In genomic region chr17:20946026-20946565, GRCm38 (mm10) we compare ENCODE assay signal across 9 mouse cellular contexts. TPM values are rescaled to one million over a fixed set of nuclear protein-coding genes. Genes with fewer than 3 reads are reported as not detected.
DNase-seq lines count a peak whose midpoint lies in the region; ATAC-seq and TF ChIP-seq lines count a peak whose summit lies in the region.
"Had no signal": no experiment of that assay in that cellular context is flagged by ENCODE, and none has a peak within 500 bp of the region (broad histone marks: within the 10 kb centered on the region; RNA-seq: fewer than 3 reads in every experiment).

No protein-coding gene starts in this region.

- H3K4me1 ChIP-seq in lung, adult 2 months (ENCODE audit: control insufficient read depth, insufficient read depth, low read length): peaks cover 16% of the 10 kb centered on the region
- H3K4me1 ChIP-seq in bone marrow, adult 2 months (ENCODE audit: control insufficient read depth, insufficient read depth, low read length): peaks cover 3% of the 10 kb centered on the region
- peaks cover 23% of the 10 kb centered on the region for H3K4me1 ChIP-seq in forebrain, embryonic 14.5 days (ENCODE audit: control insufficient read depth, insufficient read depth, low read length)
- peaks cover 25% of the 10 kb centered on the region for H3K4me1 ChIP-seq in kidney, embryonic 15.5 days
- peaks cover 32% of the 10 kb centered on the region for H3K4me1 ChIP-seq in midbrain, embryonic 16.5 days (ENCODE audit: control insufficient read depth, insufficient read depth, low read length)

- no peaks in the 10 kb centered on the region for H3K27me3 ChIP-seq in forebrain, embryonic 14.5 days (replicated peaks; ENCODE audit: control insufficient read depth, insufficient read depth, low read length)
- no peaks in the 10 kb centered on the region for H3K27me3 ChIP-seq in kidney, embryonic 15.5 days
- no peaks in the 10 kb centered on the region for H3K27me3 ChIP-seq in midbrain, embryonic 16.5 days (ENCODE audit: control insufficient read depth, insufficient read depth, low read depth, low read length)

- no peak for TF ChIP-seq CTCF in lung, adult 2 months (IDR thresholded peaks at IDR 0.05; ENCODE audit: insufficient read depth, low read length)
- TF ChIP-seq CTCF in bone marrow, adult 2 months (IDR thresholded peaks at IDR 0.05; ENCODE audit: control insufficient read depth, insufficient read depth, low read length): no peak

- under 1% methylated on average over 13 of the region's 13 CpGs for WGBS in lung, adult 2 months
- under 1% methylated on average over 13 of the region's 13 CpGs for WGBS in bone marrow, adult 2 months
- WGBS in forebrain, embryonic 14.5 days: under 1% methylated on average over 13 of the region's 13 CpGs
- WGBS in kidney, embryonic 15.5 days: under 1% methylated on average over 13 of the region's 13 CpGs
- under 1% methylated on average over 13 of the region's 13 CpGs for WGBS in midbrain, embryonic 16.5 days

- TF ChIP-seq POLR2A in lung, adult 2 months (IDR thresholded peaks at IDR 0.05; ENCODE audit: borderline replicate concordance, extremely low read depth, low read depth, low read length): no peak
- TF ChIP-seq POLR2A in bone marrow, adult 2 months (IDR thresholded peaks at IDR 0.05; ENCODE audit: borderline replicate concordance, control insufficient read depth, low read depth, low read length): no peak

- ATAC-seq in forebrain, embryonic 14.5 days: no peak
- no peak for ATAC-seq in kidney, embryonic 15.5 days (replicated peaks; ENCODE audit: low FRiP score)
- ATAC-seq in midbrain, embryonic 16.5 days: 0 out of 2 replicates have a peak, but pooled peaks have one; percentile 0

- H3K4me3 ChIP-seq in lung, adult 2 months (replicated peaks; ENCODE audit: extremely low read depth, low read depth, low read length): peak overlapping the region; percentile 97
- peak overlapping the region; percentile 98 for H3K4me3 ChIP-seq in bone marrow, adult 2 months (replicated peaks; ENCODE audit: control insufficient read depth, low read depth, low read length)
- peak overlapping the region; percentile 61 for H3K4me3 ChIP-seq in forebrain, embryonic 14.5 days (ENCODE audit: low read depth, low read length)
- peak overlapping the region; percentile 62 for H3K4me3 ChIP-seq in kidney, embryonic 15.5 days (replicated peaks)
- H3K4me3 ChIP-seq in midbrain, embryonic 16.5 days (ENCODE audit: low read depth, low read length): peak overlapping the region; percentile 55

- H3K27ac ChIP-seq in bone marrow, adult 2 months (ENCODE audit: control insufficient read depth, insufficient read depth, low read depth, low read length, poor library complexity): peak overlapping the region; percentile 96
- peak overlapping the region; percentile 97 for H3K27ac ChIP-seq in forebrain, embryonic 14.5 days (ENCODE audit: low read depth, low read length)
- peak overlapping the region; percentile 97 for H3K27ac ChIP-seq in kidney, embryonic 15.5 days
- peak overlapping the region; percentile 98 for H3K27ac ChIP-seq in midbrain, embryonic 16.5 days (ENCODE audit: low read length)

- H3K4me2 ChIP-seq in forebrain, embryonic 14.5 days (ENCODE audit: low read length): peak overlapping the region; percentile 65
- H3K4me2 ChIP-seq in kidney, embryonic 15.5 days: peak overlapping the region; percentile 67
- H3K4me2 ChIP-seq in midbrain, embryonic 16.5 days (ENCODE audit: low read length): peak overlapping the region; percentile 63

- H3K9ac ChIP-seq in forebrain, embryonic 14.5 days (ENCODE audit: low read length): peak overlapping the region; percentile 87
- H3K9ac ChIP-seq in kidney, embryonic 15.5 days: peak overlapping the region; percentile 78
- H3K9ac ChIP-seq in midbrain, embryonic 16.5 days (ENCODE audit: low read depth, low read length): peak overlapping the region; percentile 71

- no peaks in the 10 kb centered on the region for H3K9me3 ChIP-seq in forebrain, embryonic 14.5 days (replicated peaks; ENCODE audit: control insufficient read depth, low read length)
- no peaks in the 10 kb centered on the region for H3K9me3 ChIP-seq in kidney, embryonic 15.5 days (replicated peaks)
- H3K9me3 ChIP-seq in midbrain, embryonic 16.5 days (replicated peaks; ENCODE audit: control insufficient read depth, low read length, poor library complexity, severe bottlenecking): no peaks in the 10 kb centered on the region

- peak; percentile 17 for DNase-seq in lung, adult 2 months
- no peak for DNase-seq in lung, postnatal 10 days
- peak; percentile 9 for DNase-seq in forebrain, embryonic 14.5 days (ENCODE audit: low spot score)
- no peak for DNase-seq in adrenal gland, adult 18-20 months (ENCODE audit: low spot score in 2 of 2)
- DNase-seq in right cerebral cortex, adult 18-20 months: no peak

- H3K36me3 ChIP-seq in forebrain, embryonic 14.5 days (ENCODE audit: control insufficient read depth, insufficient read depth, low read length): peaks cover 1% of the 10 kb centered on the region
- H3K36me3 ChIP-seq in kidney, embryonic 15.5 days: peaks cover 7% of the 10 kb centered on the region
- H3K36me3 ChIP-seq in midbrain, embryonic 16.5 days (ENCODE audit: control insufficient read depth, insufficient read depth, low read length): no peaks in the 10 kb centered on the region

RNA-seq across cellular contexts. Expression of gene Ppp2r1a, which starts 1.0 kb away (rescaled TPM):
- 146 and 208 TPM in 2 replicates for polyA plus RNA-seq in lung, adult 2 months (2012; rRNA removed)
- polyA plus RNA-seq in bone marrow, adult 2 months (2011; ENCODE audit: insufficient read depth, insufficient read length, low replicate concordance, missing spikeins): 52.6 and 84.2 TPM in 2 replicates
- 695 and 703 TPM in 2 replicates for polyA plus RNA-seq in forebrain, embryonic 14.5 days (2014; fragmentation: Nextera tagmentation; extraction: Ambion mirVana)
- 397 and 432 TPM in 2 replicates for polyA plus RNA-seq in kidney, embryonic 15.5 days (2015; fragmentation: Nextera tagmentation; extraction: Ambion mirVana)
- polyA plus RNA-seq in midbrain, embryonic 16.5 days (2015; fragmentation: Nextera tagmentation; extraction: Ambion mirVana): 746 and 783 TPM in 2 replicates
- 100 to 1,000 TPM; 222 to 330 TPM for total RNA-seq in adrenal gland, adult 18-20 months (2021)

RNA-seq across cellular contexts. Expression of gene Vmn1r232, which starts 26.6 kb away (rescaled TPM):
- not detected in 2 replicates for polyA plus RNA-seq in lung, adult 2 months (2012; rRNA removed)
- not detected in 2 replicates for polyA plus RNA-seq in bone marrow, adult 2 months (2011; ENCODE audit: insufficient read depth, insufficient read length, low replicate concordance, missing spikeins)
- polyA plus RNA-seq in forebrain, embryonic 14.5 days (2014; fragmentation: Nextera tagmentation; extraction: Ambion mirVana): not detected in 2 replicates
- polyA plus RNA-seq in kidney, embryonic 15.5 days (2015; fragmentation: Nextera tagmentation; extraction: Ambion mirVana): not detected in 2 replicates
- polyA plus RNA-seq in midbrain, embryonic 16.5 days (2015; fragmentation: Nextera tagmentation; extraction: Ambion mirVana): not detected in 2 replicates
- total RNA-seq in adrenal gland, adult 18-20 months (2021): not detected
- polyA plus RNA-seq: frontal cortex, adult 2 months had no signal

RNA-seq across cellular contexts. Expression of gene Vmn1r231, which starts 41.2 kb away (rescaled TPM):
- polyA plus RNA-seq in lung, adult 2 months (2012; rRNA removed): not detected in 2 replicates
- not detected in 2 replicates for polyA plus RNA-seq in bone marrow, adult 2 months (2011; ENCODE audit: insufficient read depth, insufficient read length, low replicate concordance, missing spikeins)
- not detected in 2 replicates for polyA plus RNA-seq in forebrain, embryonic 14.5 days (2014; fragmentation: Nextera tagmentation; extraction: Ambion mirVana)
- polyA plus RNA-seq in kidney, embryonic 15.5 days (2015; fragmentation: Nextera tagmentation; extraction: Ambion mirVana): not detected in 2 replicates
- not detected in 2 replicates for polyA plus RNA-seq in midbrain, embryonic 16.5 days (2015; fragmentation: Nextera tagmentation; extraction: Ambion mirVana)
- not detected for total RNA-seq in adrenal gland, adult 18-20 months (2021)
- polyA plus RNA-seq: frontal cortex, adult 2 months had no signal

RNA-seq across cellular contexts. Expression of gene Vmn1r233, which starts 50.2 kb away (rescaled TPM):
- not detected in 2 replicates for polyA plus RNA-seq in lung, adult 2 months (2012; rRNA removed)
- polyA plus RNA-seq in bone marrow, adult 2 months (2011; ENCODE audit: insufficient read depth, insufficient read length, low replicate concordance, missing spikeins): not detected in 2 replicates
- not detected in 2 replicates for polyA plus RNA-seq in forebrain, embryonic 14.5 days (2014; fragmentation: Nextera tagmentation; extraction: Ambion mirVana)
- polyA plus RNA-seq in kidney, embryonic 15.5 days (2015; fragmentation: Nextera tagmentation; extraction: Ambion mirVana): not detected in 2 replicates
- not detected in 2 replicates for polyA plus RNA-seq in midbrain, embryonic 16.5 days (2015; fragmentation: Nextera tagmentation; extraction: Ambion mirVana)
- not detected for total RNA-seq in adrenal gland, adult 18-20 months (2021)
- polyA plus RNA-seq: frontal cortex, adult 2 months had no signal

Comparison
In these comparisons a context has a peak if more than half of its experiments do, and no peak if none do; other contexts are left out.
1. DNase-seq: peak in lung, adult 2 months (single experiment) and forebrain, embryonic 14.5 days (single experiment); none in lung, postnatal 10 days (single experiment), adrenal gland, adult 18-20 months (0 of 2) and right cerebral cortex, adult 18-20 months (single experiment).
2. Peak in every context shown above with its lines, with median percentiles within 50 percentile points of each other: H3K4me3 ChIP-seq, H3K27ac ChIP-seq, H3K4me2 ChIP-seq and H3K9ac ChIP-seq.